Mouse (Mus musculus) central nervous system, embryonic 14 days (tissue): ENCODE data around the gene Rpl5. TPM values are rescaled to one million over a fixed set of nuclear protein-coding genes. Genes with fewer than 3 reads are reported as not detected.

Experiments
- polyA plus RNA-seq: library from polyadenylated mRNA; depleted of rRNA; stranded (reverse); fragments of >200 nt; gene quantifications from 2 replicates; pipeline ENCODE4 v1.2.3, GENCODE M21; 2012; rRNA removed

Rpl5 gene
- polyA plus RNA-seq, result 213 and 299 TPM in 2 replicates

DNA sequence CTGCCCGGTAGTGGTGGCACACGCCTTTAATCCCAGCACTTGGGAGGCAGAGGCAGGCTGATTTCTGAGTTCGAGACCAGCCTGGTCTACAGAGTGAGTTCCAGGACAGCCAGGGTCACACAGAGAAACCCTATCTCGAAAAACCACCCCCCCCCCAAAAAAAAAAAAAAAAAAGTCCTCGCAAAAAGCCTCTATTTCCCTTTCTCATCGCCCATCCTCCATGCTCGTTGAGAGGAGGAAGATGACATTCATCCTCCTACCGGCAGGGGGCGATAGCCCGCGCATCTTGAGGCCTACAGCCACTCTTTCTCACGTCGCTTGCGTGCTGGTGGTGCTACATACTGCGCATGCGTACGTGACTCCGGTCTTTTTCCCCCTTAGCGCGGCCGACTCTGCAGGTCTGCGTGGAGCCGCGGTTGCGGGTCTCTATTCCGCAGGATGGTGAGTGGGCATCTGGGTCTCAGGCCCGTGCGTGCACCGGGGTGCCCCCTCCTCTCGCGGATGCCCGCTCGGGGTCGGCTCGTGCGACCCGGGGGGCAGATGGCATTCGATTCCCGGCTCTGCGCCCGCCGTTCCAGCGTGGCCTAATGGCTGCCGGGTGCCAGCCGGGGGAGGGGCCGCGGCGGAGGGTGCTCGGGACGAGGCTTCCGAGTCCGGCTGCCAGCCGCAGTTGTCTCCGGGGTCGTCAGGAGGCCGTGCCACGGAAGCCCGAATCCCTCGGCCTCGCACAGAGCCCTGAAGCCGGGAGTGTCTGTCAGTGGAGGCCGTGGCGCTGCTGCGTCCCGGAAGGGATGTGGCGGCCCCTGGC is at the start of gene Rpl5:
Gene Rpl5 (plus strand): TSS at position 297 of the 808 bp plus-strand sequence.

DNA sequence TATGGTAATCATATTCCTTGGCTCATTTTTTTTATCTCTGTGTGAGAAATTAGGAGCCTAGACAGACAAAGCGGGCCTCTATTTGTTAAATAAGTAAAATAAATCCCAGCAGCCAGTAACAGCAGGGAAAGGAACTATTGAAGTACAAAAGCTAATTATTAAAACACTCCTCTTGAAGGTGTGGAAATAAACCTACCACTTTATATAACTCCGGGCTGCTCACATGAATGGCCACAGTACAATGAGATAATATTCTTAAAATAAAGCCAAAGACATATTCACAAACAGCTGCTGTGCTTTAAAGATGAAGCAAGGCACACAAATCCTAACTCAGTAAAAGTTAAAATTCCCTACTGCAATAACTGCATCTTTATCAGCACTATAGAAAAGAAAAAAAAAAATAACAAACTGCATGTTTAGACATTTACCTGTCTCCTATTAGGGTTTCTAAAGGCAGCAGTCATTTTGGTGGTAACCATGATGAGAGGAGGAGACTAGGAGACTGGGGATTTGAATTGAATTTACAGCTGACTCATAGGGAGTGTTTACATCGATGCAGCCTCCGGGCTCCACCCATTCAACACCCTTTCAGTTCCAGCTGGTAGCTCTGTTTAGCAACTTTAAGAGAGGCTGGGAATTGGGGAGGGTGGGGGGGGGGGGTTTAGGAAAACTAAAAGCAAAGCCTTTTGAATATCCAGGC is 25.6 kb upstream of the Rpl5 start, which contains the start of gene Evi5:
Gene Evi5 (minus strand): TSS at position 547 of the 700 bp plus-strand sequence.

Other genes with a start within 250 kb of the Rpl5 start
- 0.16 and 0.33 TPM in 2 replicates for gene Gfi1, start 174.5 kb upstream of the Rpl5 start, polyA plus RNA-seq
- not detected in 2 replicates for gene Ube2d2b, start 70.4 kb upstream of the Rpl5 start, polyA plus RNA-seq
- 29.7 and 30.5 TPM in 2 replicates for gene Evi5, start 25.4 kb upstream of the Rpl5 start, polyA plus RNA-seq
- gene Fam69a, start 86.6 kb downstream of the Rpl5 start, polyA plus RNA-seq, result 14.1 and 15.2 TPM in 2 replicates
- gene Mtf2, start 165.2 kb downstream of the Rpl5 start, polyA plus RNA-seq, result 73.3 and 84.4 TPM in 2 replicates
- 15.7 and 15.9 TPM in 2 replicates for gene Tmed5, start 232.1 kb downstream of the Rpl5 start, polyA plus RNA-seq
- 1.5 and 2.0 TPM in 2 replicates for gene Ccdc18, start 232.4 kb downstream of the Rpl5 start, polyA plus RNA-seq